Mouse (Mus musculus): ENCODE measurements around the gene Bdkrb2. TPM values are rescaled to one million over a fixed set of nuclear protein-coding genes. Genes with fewer than 3 reads are reported as not detected.

The Bdkrb2 gene
- polyA plus RNA-seq, 1 experiment = 0.58 TPM

DNA sequence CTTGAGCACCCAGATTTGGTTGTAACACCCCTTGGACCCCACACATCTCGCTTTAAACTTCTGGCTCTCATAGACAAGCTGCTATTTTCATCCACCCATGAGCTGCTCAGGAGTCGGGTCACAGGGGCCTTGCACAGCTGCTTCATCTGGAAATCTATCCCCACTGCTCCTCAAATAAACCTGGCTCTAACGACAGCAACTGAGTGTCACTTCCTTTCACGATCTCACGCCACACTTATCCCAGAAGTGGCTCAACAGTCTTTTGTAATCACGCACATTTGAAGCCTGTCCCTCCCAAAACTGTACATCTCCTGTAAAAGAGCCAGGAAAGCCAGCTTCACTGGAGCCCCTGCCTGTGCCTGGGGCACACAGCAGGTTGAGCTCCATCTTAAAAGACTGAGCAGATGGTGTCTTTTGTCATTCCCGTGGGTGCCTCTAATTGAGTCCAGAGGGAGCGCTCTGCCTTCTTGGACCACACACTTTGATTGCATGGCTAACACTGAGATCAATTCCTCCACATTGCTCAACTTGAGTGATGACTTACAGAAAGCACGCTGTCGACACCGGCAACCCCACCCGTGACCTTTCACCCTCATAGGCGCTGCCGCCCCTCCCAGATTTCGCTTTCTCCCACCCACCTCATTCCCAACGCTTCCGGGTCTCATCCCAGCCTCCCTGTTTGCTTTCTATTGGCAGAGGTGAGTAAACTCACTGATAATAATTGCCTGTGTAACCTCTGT lies 17.2 kb upstream of the Bdkrb2 start:
- H3K4me1 ChIP-seq (ENCODE audit: control insufficient read depth, insufficient read depth, low read length) = peaks cover 12% of the 10 kb centered on the region
- no peak overlapping the region for H3K27ac ChIP-seq (ENCODE audit: insufficient read depth, low read length)
- no peak overlapping the region for H3K4me3 ChIP-seq (ENCODE audit: insufficient read depth, low read length)
- TF ChIP-seq POLR2A (IDR thresholded peaks at IDR 0.05; ENCODE audit: low read depth, low read length) (no peak), CTCF (IDR thresholded peaks at IDR 0.05; ENCODE audit: borderline replicate concordance, insufficient read depth, low read length) (no peak)

DNA sequence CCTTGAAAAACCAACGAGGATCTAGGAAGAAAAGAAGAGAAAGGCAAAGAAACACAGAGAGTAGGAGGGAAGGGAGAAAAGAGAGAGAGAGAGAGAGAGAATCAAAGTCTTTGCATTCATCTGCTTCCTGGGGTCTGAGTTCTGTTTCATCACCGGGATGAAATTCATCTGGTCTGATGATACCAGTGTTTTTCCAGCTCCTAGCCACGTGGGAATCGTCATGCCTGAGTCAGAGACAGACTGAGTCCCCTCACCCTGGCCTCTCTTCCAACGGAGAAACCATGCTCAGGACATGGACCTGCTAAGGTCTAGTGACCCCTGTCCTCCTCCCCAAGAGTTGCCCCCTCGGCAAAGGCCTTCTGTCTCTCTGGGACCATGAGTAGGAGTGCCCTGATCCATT lies 16.5 kb upstream of the Bdkrb2 start:
- no peak for TF ChIP-seq POLR2A (IDR thresholded peaks at IDR 0.05; ENCODE audit: low read depth, low read length)
- TF ChIP-seq CTCF (IDR thresholded peaks at IDR 0.05; ENCODE audit: borderline replicate concordance, insufficient read depth, low read length) = no peak
- Histone ChIP-seq H3K27ac (ENCODE audit: insufficient read depth, low read length) (no peak overlapping the region), H3K4me1 (ENCODE audit: control insufficient read depth, insufficient read depth, low read length) (peaks cover 16% of the 10 kb centered on the region), H3K4me3 (ENCODE audit: insufficient read depth, low read length) (no peak overlapping the region)

DNA sequence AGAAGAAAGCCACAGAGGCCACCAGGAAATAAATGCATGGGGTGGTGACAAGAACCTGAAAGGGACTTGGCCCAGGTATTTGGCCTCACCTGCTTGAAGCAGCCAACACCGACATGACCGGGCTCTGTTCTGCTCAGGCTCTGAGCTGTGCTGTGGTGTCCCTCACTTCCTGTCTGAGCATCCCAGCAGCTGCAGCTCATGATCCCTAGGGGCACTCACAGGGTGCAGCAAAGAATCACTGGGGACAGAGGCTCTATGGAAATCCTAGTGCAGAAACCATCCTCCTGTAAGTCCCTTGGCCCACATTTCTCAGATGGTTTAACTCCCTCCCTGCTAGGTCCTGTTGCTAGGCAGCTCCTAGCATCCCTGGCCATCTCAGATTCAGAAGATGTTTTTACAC lies 15.9 kb upstream of the Bdkrb2 start:
- Histone ChIP-seq H3K4me1 (ENCODE audit: control insufficient read depth, insufficient read depth, low read length) (peaks cover 18% of the 10 kb centered on the region), H3K4me3 (ENCODE audit: insufficient read depth, low read length) (no peak overlapping the region), H3K27ac (ENCODE audit: insufficient read depth, low read length) (no peak overlapping the region)
- no peak for TF ChIP-seq POLR2A (IDR thresholded peaks at IDR 0.05; ENCODE audit: low read depth, low read length)
- no peak for TF ChIP-seq CTCF (IDR thresholded peaks at IDR 0.05; ENCODE audit: borderline replicate concordance, insufficient read depth, low read length)

DNA sequence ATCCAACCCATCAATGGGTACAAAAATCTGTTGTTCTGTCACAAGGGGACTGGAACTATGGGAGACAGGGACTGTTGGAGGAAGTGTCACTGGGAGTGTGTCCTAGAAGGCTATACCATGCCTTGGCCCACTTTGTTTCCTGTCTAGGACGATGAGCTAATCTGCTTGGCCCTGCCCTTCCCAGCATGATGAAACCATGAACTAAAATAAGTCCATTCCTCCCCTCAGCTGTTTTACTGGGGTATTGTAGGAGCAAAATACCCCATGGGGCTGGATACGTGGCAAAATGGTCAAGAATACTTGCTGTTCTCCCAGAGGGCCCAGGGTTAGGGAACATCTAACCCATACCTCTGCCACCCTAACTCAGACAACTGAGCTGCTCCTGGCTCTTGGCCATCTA lies 15.0 kb upstream of the Bdkrb2 start:
- Histone ChIP-seq H3K27ac (ENCODE audit: insufficient read depth, low read length) (no peak overlapping the region), H3K4me3 (ENCODE audit: insufficient read depth, low read length) (no peak overlapping the region), H3K4me1 (ENCODE audit: control insufficient read depth, insufficient read depth, low read length) (peaks cover 18% of the 10 kb centered on the region)
- TF ChIP-seq CTCF (IDR thresholded peaks at IDR 0.05; ENCODE audit: borderline replicate concordance, insufficient read depth, low read length) = no peak
- no peak for TF ChIP-seq POLR2A (IDR thresholded peaks at IDR 0.05; ENCODE audit: low read depth, low read length)

DNA sequence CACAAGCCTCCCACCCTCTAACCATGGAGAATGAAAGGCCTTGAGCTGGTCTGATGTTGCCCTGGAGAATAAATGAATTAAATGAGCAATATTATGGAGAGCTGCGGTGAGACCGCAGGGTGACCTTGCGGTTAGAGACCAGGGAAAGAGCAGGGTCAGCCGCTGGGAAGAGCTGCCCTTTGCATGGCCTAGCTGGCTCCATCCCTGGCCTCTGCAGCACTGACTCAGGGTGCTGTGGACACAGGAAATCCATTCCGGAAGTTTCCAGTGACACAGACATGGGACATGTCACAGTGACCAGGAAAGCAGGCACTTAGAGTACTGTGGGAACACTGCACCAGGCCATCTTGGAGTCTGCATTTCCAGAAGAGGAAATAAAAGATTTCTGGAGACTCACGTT lies 14.1 kb upstream of the Bdkrb2 start:
- Histone ChIP-seq H3K4me1 (ENCODE audit: control insufficient read depth, insufficient read depth, low read length) (peaks cover 16% of the 10 kb centered on the region), H3K27ac (ENCODE audit: insufficient read depth, low read length) (no peak overlapping the region), H3K4me3 (ENCODE audit: insufficient read depth, low read length) (no peak overlapping the region)
- no peak for TF ChIP-seq CTCF (IDR thresholded peaks at IDR 0.05; ENCODE audit: borderline replicate concordance, insufficient read depth, low read length)
- no peak for TF ChIP-seq POLR2A (IDR thresholded peaks at IDR 0.05; ENCODE audit: low read depth, low read length)

DNA sequence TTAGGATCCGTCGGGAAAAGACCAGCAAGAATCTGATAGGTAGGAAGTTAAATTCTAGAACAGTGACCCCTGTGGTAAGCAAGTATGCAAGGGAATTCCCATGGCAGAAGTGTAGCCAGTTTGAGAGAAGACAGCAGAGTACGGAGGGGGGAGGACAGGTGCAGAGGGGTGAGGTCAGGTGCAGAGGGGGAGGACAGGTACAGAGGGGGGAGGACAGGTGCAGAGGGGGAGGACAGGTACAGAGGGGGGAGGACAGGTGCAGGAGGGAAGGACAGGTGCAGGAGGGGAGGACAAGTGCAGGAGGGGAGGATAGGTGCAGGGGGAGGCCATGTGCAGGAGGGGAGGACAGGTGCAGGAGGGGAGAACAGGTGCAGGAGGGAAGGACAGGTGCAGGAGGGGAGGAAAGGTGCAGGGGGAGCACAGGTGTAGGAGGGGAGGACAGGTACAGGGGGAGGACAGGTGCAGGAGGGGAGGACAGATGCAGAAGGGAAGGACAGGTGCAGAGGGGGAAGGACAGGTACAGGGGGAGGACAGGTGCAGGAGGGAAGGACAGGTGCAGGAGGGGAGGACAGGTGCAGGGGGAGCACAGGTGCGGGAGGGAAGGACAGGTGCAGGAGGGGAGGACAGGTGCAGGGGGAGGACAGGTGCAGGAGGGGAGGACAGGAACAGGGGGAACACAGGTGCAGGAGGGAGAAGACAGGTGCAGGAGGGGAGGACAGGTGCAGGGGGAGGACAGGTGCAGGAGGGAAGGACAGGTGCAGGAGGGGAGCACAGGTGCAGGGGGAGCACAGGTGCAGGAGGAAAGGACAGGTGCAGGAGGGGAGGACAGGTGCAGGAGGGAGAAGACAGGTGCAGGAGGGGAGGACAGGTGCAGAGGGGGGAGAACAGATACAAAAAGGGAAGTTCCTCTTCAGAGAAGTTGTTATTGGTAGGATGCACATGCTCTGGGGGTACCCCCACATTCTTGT lies 12.9 kb upstream of the Bdkrb2 start:
- Histone ChIP-seq H3K4me3 (ENCODE audit: insufficient read depth, low read length) (no peak overlapping the region), H3K4me1 (ENCODE audit: control insufficient read depth, insufficient read depth, low read length) (peaks cover 13% of the 10 kb centered on the region), H3K27ac (ENCODE audit: insufficient read depth, low read length) (no peak overlapping the region)
- TF ChIP-seq POLR2A (IDR thresholded peaks at IDR 0.05; ENCODE audit: low read depth, low read length) = no peak
- TF ChIP-seq CTCF (IDR thresholded peaks at IDR 0.05; ENCODE audit: borderline replicate concordance, insufficient read depth, low read length) = no peak

DNA sequence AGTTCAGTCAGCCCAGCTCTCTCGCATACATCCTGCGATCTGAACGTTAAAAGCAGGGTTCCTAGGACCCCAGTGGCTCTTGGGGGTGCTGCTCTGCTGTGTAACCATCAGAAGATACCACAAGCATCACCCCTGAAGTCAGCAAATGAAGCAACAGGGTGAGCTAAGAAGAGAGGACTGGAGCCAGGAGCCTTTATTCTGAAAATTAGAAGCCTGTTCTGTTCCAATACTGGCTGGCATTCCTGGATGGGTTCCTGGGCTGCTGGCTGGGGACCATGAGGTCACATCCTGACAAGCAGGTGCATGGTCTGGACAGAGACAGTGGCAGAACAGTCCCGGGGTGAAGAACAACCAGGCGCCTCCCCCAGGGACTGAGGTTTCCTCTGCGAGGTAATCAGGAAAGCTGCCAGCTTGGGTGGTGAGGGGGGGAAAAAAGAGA lies 11.5 kb upstream of the Bdkrb2 start:
- H3K4me3 ChIP-seq (ENCODE audit: insufficient read depth, low read length) = no peak overlapping the region
- H3K27ac ChIP-seq (ENCODE audit: insufficient read depth, low read length) = no peak overlapping the region
- TF ChIP-seq CTCF (IDR thresholded peaks at IDR 0.05; ENCODE audit: borderline replicate concordance, insufficient read depth, low read length) = no peak
- TF ChIP-seq POLR2A (IDR thresholded peaks at IDR 0.05; ENCODE audit: low read depth, low read length) = no peak
- peaks cover 10% of the 10 kb centered on the region for H3K4me1 ChIP-seq (ENCODE audit: control insufficient read depth, insufficient read depth, low read length)

DNA sequence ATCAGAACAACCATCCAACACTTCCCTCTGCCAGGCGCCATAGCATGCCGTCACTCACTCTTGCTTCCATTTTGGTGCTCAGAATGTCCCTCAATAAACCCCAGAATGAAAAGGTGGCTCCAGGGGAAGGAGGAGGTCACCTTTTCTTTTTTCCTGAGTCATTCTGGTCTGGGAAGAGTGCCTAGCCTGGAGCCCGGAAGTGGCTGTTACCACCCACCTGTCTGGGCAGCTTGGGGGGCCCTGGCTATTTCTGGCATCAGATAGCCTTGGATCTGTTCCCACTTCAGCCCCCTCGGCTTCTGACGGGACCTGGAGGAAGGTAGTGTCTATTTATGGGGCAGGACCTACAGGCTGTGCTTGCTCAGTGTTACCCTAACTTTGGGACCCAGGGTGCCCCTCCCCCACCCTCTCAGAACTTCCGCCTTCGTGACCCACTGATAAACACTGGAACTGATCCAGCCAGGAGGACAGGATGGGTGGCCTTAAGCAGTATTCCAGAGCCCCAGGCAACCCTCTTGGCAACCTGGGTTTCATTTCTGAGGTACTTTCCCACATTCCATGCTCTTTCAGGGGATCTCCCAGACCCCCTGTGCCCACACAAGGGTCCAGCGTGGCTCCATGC lies 8.8 kb upstream of the Bdkrb2 start:
- H3K4me1 ChIP-seq (ENCODE audit: control insufficient read depth, insufficient read depth, low read length) = peaks cover 13% of the 10 kb centered on the region
- H3K4me3 ChIP-seq (ENCODE audit: insufficient read depth, low read length) = no peak overlapping the region
- no peak overlapping the region for H3K27ac ChIP-seq (ENCODE audit: insufficient read depth, low read length)
- TF ChIP-seq CTCF (IDR thresholded peaks at IDR 0.05; ENCODE audit: borderline replicate concordance, insufficient read depth, low read length) (no peak), POLR2A (IDR thresholded peaks at IDR 0.05; ENCODE audit: low read depth, low read length) (no peak)

DNA sequence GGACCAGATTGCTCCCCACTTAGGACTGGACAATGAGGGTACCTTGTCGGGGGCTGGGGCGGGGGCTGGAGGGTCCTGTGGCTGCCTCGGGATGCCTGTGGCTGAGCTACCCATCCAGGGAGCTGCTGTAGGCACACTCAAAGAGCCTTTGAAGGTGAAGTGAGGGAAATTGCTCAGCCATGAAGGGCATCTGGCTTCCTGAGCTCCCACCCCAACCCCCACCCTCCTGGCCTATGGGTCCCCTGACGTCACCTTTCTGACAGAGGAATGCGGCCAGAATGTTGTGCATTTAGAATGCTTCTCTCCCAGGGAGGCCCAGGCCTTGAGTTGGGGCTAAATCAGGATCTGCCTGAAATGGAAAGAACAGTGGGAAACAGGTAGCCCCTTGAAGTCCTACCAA lies 7.9 kb upstream of the Bdkrb2 start:
- no peak overlapping the region for H3K27ac ChIP-seq (ENCODE audit: insufficient read depth, low read length)
- no peak for TF ChIP-seq CTCF (IDR thresholded peaks at IDR 0.05; ENCODE audit: borderline replicate concordance, insufficient read depth, low read length)
- TF ChIP-seq POLR2A (IDR thresholded peaks at IDR 0.05; ENCODE audit: low read depth, low read length) = no peak
- H3K4me3 ChIP-seq (ENCODE audit: insufficient read depth, low read length) = no peak overlapping the region
- peaks cover 13% of the 10 kb centered on the region for H3K4me1 ChIP-seq (ENCODE audit: control insufficient read depth, insufficient read depth, low read length)

All from embryonic fibroblast, embryonic 13.5 days (primary cell).